Mouse (Mus musculus): Measurements from ENCODE around the gene Marveld3.

Marveld3 gene

GRCm38 (mm10) chr8:109963421-109963820 is 1.4 kb upstream of the Marveld3 start:
- no peak for DNase-seq

- no peak for DNase-seq
Measured at GRCm38 (mm10) chr8:109962896-109963295, 893 bp upstream of the Marveld3 start.

- DNase-seq, result no peak
Measured at GRCm38 (mm10) chr8:109959112-109959511, 2.9 kb downstream of the Marveld3 start.

- peak; percentile 48 to 68 for DNase-seq
Measured at GRCm38 (mm10) chr8:109958036-109958655, 3.9 kb downstream of the Marveld3 start.

GRCm38 (mm10) chr8:109957167-109958028 is 4.6 kb downstream of the Marveld3 start:
- peak; percentile 38 to 64 for DNase-seq

- no peak for DNase-seq
Measured at GRCm38 (mm10) chr8:109954486-109954948, 7.5 kb downstream of the Marveld3 start.

- DNase-seq, result no peak
Measured at GRCm38 (mm10) chr8:109952171-109952570, 9.8 kb downstream of the Marveld3 start.

GRCm38 (mm10) chr8:109948285-109948564 is 13.8 kb downstream of the Marveld3 start:
- no peak for DNase-seq

- peak; percentile 35 to 39 for DNase-seq
Measured at GRCm38 (mm10) chr8:109947447-109948284, 14.3 kb downstream of the Marveld3 start.

GRCm38 (mm10) chr8:109946272-109946671 is 15.7 kb downstream of the Marveld3 start:
- DNase-seq, result no peak

- DNase-seq, result no peak
Measured at GRCm38 (mm10) chr8:109945694-109946093, 16.3 kb downstream of the Marveld3 start.

GRCm38 (mm10) chr8:109945153-109945632 is 16.8 kb downstream of the Marveld3 start:
- no peak for DNase-seq

GRCm38 (mm10) chr8:109941606-109942360 is 20.2 kb downstream of the Marveld3 start:
- no peak for DNase-seq

- DNase-seq, result no peak
Measured at GRCm38 (mm10) chr8:109920406-109921390, 41.3 kb downstream of the Marveld3 start.

- peak; percentile 50 to 61 for DNase-seq
Measured at GRCm38 (mm10) chr8:109917277-109917676, 44.7 kb downstream of the Marveld3 start.

GRCm38 (mm10) chr8:109907376-109907775 is 54.6 kb downstream of the Marveld3 start:
- no peak for DNase-seq

GRCm38 (mm10) chr8:109906907-109907306 is 55.1 kb downstream of the Marveld3 start:
- DNase-seq, result no peak

GRCm38 (mm10) chr8:109904928-109905668 is 56.9 kb downstream of the Marveld3 start:
- no peak for DNase-seq

- no peak for DNase-seq
Measured at GRCm38 (mm10) chr8:109903909-109904469, 58.0 kb downstream of the Marveld3 start.

GRCm38 (mm10) chr8:109902379-109902778 is 59.6 kb downstream of the Marveld3 start:
- DNase-seq, result no peak

Data from lung, adult 18-20 months (tissue).